Mouse (Mus musculus) ES-E14 (cell line): ENCODE measurements around the gene Atp1b2. TPM values are rescaled to one million over a fixed set of nuclear protein-coding genes. Genes with fewer than 3 reads are reported as not detected.

Experiments
- DNase-seq: peaks from one replicate; pipeline ENCODE4 v3.0.0-alpha.2; 2013; ENCODE audit warnings: low read depth, low spot score
- H3K27ac ChIP-seq: 2 replicates; pipeline ENCODE4 v1.5.1; 2012; ENCODE audit warnings: low read depth, mild to moderate bottlenecking, low read length, moderate library complexity, mixed read lengths; ENCODE audit not compliant: poor library complexity, insufficient read depth, severe bottlenecking
- H3K36me3 ChIP-seq: 2 replicates; pipeline ENCODE4 v1.6.1; 2012; ENCODE audit warnings: mild to moderate bottlenecking, low read length, moderate library complexity, mixed read lengths; ENCODE audit not compliant: control insufficient read depth, poor library complexity, insufficient read depth, severe bottlenecking
- H3K4me1 ChIP-seq, 2 experiments: fragments of 150-350 bp in 1 of 2; sonication (generic) in 1 of 2; 2 replicates each; pipeline ENCODE4 v1.6.1; 2012; ENCODE audit warnings: low read length in 2 of 2, mild to moderate bottlenecking in 1 of 2, mixed read lengths in 1 of 2; ENCODE audit not compliant: control insufficient read depth in 2 of 2, insufficient read depth in 2 of 2, poor library complexity in 1 of 2
- H3K4me3 ChIP-seq, 2 experiments: fragments of 150-350 bp in 1 of 2; sonication (generic) in 1 of 2; 2 replicates each; pipeline ENCODE4 v1.5.1; 2012; ENCODE audit warnings: low read length in 2 of 2, low read depth in 1 of 2, mild to moderate bottlenecking in 1 of 2, mixed read lengths in 1 of 2; ENCODE audit not compliant: insufficient read depth in 1 of 2, poor library complexity in 1 of 2, severe bottlenecking in 1 of 2
- H3K9ac ChIP-seq: 2 replicates; pipeline ENCODE4 v1.6.1; 2012; ENCODE audit warnings: low read depth, mild to moderate bottlenecking, low read length, mixed read lengths; ENCODE audit not compliant: poor library complexity, insufficient read depth, severe bottlenecking
- H3K9me3 ChIP-seq: fragments of 150-350 bp; sonication (generic); 2 replicates; pipeline ENCODE4 v1.6.1; 2012; ENCODE audit warnings: low read depth, mild to moderate bottlenecking, low read length; ENCODE audit not compliant: control insufficient read depth, insufficient read depth
- CHD2 ChIP-seq: IDR thresholded peaks from 2 replicates; pipeline ENCODE4 v1.6.1; 2014; ENCODE audit warnings: mild to moderate bottlenecking, low read depth, low read length, inconsistent platforms
- HCFC1 ChIP-seq: IDR thresholded peaks from 2 replicates; pipeline ENCODE4 v1.6.1; 2012; ENCODE audit warnings: low read length, inconsistent platforms, borderline replicate concordance; ENCODE audit not compliant: insufficient read depth
- MAFK ChIP-seq: IDR thresholded peaks from 2 replicates; pipeline ENCODE4 v1.6.1; 2014; ENCODE audit warnings: mild to moderate bottlenecking, low read depth, low read length, inconsistent platforms; ENCODE audit not compliant: insufficient read depth
- ZC3H11A ChIP-seq: IDR thresholded peaks from 2 replicates; pipeline ENCODE4 v1.6.1; 2012; ENCODE audit warnings: low read depth, mild to moderate bottlenecking, inconsistent platforms, low read length, borderline replicate concordance
- ZNF384 ChIP-seq: IDR thresholded peaks from 2 replicates; pipeline ENCODE4 v1.6.1; 2012; ENCODE audit warnings: low read depth, low read length, inconsistent platforms
- in situ Hi-C, 2 experiments: fragments of 600-800 bp; cut with MboI; formaldehyde crosslinking; loops; one replicate each; pipeline ENCODE4 v1.15.1; 2025; ENCODE audit warnings: low sequenced_read_pairs in 2 of 2, inconsistent platforms in 1 of 2; ENCODE audit not compliant: unreplicated experiment in 2 of 2
- total RNA-seq: library from RNA; depleted of rRNA; stranded (reverse); fragments of 300-350 nt; gene quantifications from 2 replicates; pipeline ENCODE4 v1.2.3, GENCODE M21; 2012

Gene Atp1b2
- total RNA-seq, 1 experiment, result 13.1 TPM

- Histone ChIP-seq H3K27ac (peak overlapping the region; percentile 99), H3K9ac (peak overlapping the region; percentile 98), H3K4me3 (peak overlapping the region; percentile 90 to 97), H3K36me3 (peaks cover 15% of the 10 kb centered on the region), H3K9me3 (no peaks in the 10 kb centered on the region), H3K4me1 (peaks cover 9 to 25% of the 10 kb centered on the region in 2 experiments)
- in situ Hi-C loops, result no loop called here
- DNase-seq, result peak; percentile 94
- TF ChIP-seq MAFK, result no peak; the same call in 1 of the 2 replicates
- TF ChIP-seq HCFC1, result 0 out of 2 replicates have a peak, but pooled peaks have one; percentile 42
Measured at GRCm38 (mm10) chr11:69581147-69581688, 24.5 kb downstream of the Atp1b2 start.

GRCm38 (mm10) chr11:69580572-69581146, 25.1 kb downstream of the Atp1b2 start:
- no peak for DNase-seq
- in situ Hi-C loops, result no loop called here
- no peak for TF ChIP-seq MAFK
- TF ChIP-seq ZNF384, result 0 out of 2 replicates have a peak, but pooled peaks have one; percentile 10

GRCm38 (mm10) chr11:69580091-69580514, 25.6 kb downstream of the Atp1b2 start, which contains the start of the genes Wrap53 and Trp53:
Wrap53 (minus strand) TSS chr11:69580255.
Trp53 (plus strand) TSS chr11:69580359.
- in situ Hi-C loops, result no loop called here

More at GRCm38 (mm10) chr11:69580572-69581146, 25.1 kb downstream of the Atp1b2 start:
- peak overlapping the region; percentile 98 for H3K9ac ChIP-seq
- peaks cover 18% of the 10 kb centered on the region for H3K36me3 ChIP-seq
- peaks cover 9 to 20% of the 10 kb centered on the region in 2 experiments for H3K4me1 ChIP-seq
- H3K27ac ChIP-seq, result peak overlapping the region; percentile 99
- H3K4me3 ChIP-seq, result peak overlapping the region; percentile 90 to 97
- H3K9me3 ChIP-seq, result no peaks in the 10 kb centered on the region

GRCm38 (mm10) chr11:69579128-69580017, 26.4 kb downstream of the Atp1b2 start:
- Histone ChIP-seq H3K27ac (peak overlapping the region; percentile 70), H3K9me3 (no peaks in the 10 kb centered on the region), H3K9ac (peak overlapping the region; percentile 88), H3K4me1 (peaks cover 6 to 17% of the 10 kb centered on the region in 2 experiments), H3K4me3 (peak overlapping the region; percentile 90 to 97), H3K36me3 (peaks cover 27% of the 10 kb centered on the region)
- TF ChIP-seq HCFC1 (peak; percentile 98), ZC3H11A (no peak), ZNF384 (peak; percentile 71), MAFK (no peak), CHD2 (peak; percentile 96)
- in situ Hi-C loops, result no loop called here
- DNase-seq, result peak; percentile 98

More at GRCm38 (mm10) chr11:69580091-69580514, 25.6 kb downstream of the Atp1b2 start, which contains the start of the genes Wrap53 and Trp53:
- Histone ChIP-seq H3K4me1 (peaks cover 9 to 19% of the 10 kb centered on the region in 2 experiments), H3K9me3 (no peaks in the 10 kb centered on the region), H3K9ac (peak within 1 kb of the TSS; percentile 98), H3K36me3 (peaks cover 22% of the 10 kb centered on the region), H3K27ac (peak within 1 kb of the TSS; percentile 99), H3K4me3 (peak within 1 kb of the TSS; percentile 90 to 97)
- peak; percentile 89 for DNase-seq
- TF ChIP-seq CHD2 (peak; percentile 91), ZC3H11A (no peak), HCFC1 (peak; percentile 91), MAFK (0 out of 2 replicates have a peak, but pooled peaks have one; percentile 16), ZNF384 (no peak)
